Mouse (Mus musculus) CH12F3 (cell line): ENCODE measurements around the gene U2af1.

ENCODE experiments used
- in situ Hi-C: fragments of 300-500 bp; cut with MboI; formaldehyde crosslinking; loops from 2 replicates; pipeline ENCODE4 v1.14.3; 2020; ENCODE audit warnings: low sequenced_read_pairs

The U2af1 gene

DNA sequence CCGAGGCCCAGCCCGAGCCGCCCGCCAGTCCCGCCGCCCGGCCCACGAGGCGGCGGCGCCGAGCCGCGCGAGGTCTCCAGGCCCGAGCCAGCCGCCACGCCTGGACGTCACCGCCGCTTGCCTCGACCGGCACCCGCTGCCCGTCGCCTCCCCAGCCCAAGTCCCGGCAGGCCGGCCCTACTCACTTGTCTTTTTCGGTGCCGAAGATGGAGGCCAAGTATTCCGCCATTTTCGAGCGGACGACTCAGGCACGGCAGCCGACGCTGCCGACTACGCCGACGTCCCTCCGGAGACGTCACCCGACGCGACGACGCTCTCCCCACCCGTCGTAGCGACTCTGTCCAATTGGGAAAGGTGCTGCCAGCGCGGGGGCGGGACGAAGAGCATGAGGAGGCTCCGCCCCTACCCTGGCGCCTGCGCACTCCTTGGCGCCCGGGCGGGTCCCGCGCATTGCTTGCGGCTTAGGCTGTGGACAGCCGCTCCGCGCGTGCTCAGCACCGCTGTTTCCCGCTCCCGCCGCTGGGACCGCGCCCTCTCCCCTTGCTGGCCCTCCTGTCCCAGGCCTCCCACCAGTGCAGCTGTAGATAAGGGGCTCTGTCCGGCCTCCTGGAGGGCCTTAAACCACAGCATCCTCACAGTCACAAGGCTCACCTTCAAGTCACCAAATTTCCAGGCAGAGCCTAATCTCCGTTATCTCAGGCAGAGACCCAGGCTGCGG is at the start of gene U2af1:
Gene U2af1, minus strand, starts transcription at position 425 of the 718 bp plus-strand sequence.
- in situ Hi-C loops, result no loop called here

- in situ Hi-C loops, result no loop called here
Observed at GRCm38 (mm10) chr17:31705271-31706020, 46.8 kb upstream of the U2af1 start.

GRCm38 (mm10) chr17:31703276-31703980 is 44.7 kb upstream of the U2af1 start:
- in situ Hi-C loops, result no loop called here

DNA sequence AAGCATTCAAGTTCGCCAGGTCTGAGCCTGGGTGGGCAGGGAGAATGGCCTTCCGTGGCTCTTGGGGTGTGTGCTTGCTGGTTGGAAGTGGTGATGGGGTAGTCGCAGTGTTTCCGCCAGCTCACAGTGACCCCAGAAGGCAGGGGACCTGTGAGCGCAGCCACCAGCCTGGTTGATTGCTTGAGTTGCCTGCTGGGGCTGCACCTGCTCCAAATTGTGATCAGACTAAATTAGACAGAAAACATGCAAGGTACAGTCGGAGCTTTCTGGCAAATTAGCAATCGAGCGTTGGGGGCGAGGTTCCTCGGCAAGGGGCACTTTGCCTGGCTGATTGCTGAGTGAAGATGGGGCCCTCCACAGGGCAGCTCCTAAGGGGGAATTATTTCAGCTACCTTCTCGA is 39.7 kb upstream of the U2af1 start:
- in situ Hi-C loops, result loop anchor here (10.0 kb wide), 2 partner anchors 46 to 146 kb away; no protein-coding TSS in a partner anchor

GRCm38 (mm10) chr17:31695356-31695755 is 36.7 kb upstream of the U2af1 start:
- in situ Hi-C loops, result loop anchor here (10.0 kb wide), 2 partner anchors 49 to 149 kb away; no protein-coding TSS in a partner anchor

- in situ Hi-C loops, result loop anchor here (10.0 kb wide), 2 partner anchors 50 to 150 kb away; no protein-coding TSS in a partner anchor
Observed at GRCm38 (mm10) chr17:31694949-31695348, 36.3 kb upstream of the U2af1 start.

DNA sequence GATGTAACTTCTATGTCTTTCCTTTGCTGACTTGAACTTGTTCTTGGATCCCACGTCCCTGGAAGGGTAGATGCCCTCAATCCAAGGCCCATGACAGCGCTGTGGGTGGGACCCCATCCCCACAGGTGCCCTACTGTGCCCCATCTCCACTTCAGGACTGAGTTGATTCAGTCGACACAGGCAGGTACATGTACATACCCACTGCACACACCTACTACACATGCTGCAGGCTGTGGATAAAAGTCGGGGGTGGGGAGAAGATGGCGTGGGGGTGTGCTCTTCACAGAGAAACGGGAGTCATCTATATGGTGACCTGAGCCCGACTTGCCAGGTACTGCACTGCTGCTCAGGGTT is 35.3 kb upstream of the U2af1 start:
- in situ Hi-C loops, result loop anchor here (10.0 kb wide), 2 partner anchors 51 to 151 kb away; no protein-coding TSS in a partner anchor

- in situ Hi-C loops, result loop anchor here (10.0 kb wide), 2 partner anchors 51 to 151 kb away; no protein-coding TSS in a partner anchor
Observed at GRCm38 (mm10) chr17:31693330-31694022, 34.8 kb upstream of the U2af1 start.

GRCm38 (mm10) chr17:31692918-31693317 is 34.2 kb upstream of the U2af1 start:
- in situ Hi-C loops, result loop anchor here (10.0 kb wide), 2 partner anchors 52 to 152 kb away; no protein-coding TSS in a partner anchor

- in situ Hi-C loops, result loop anchor here (10.0 kb wide), 2 partner anchors 55 to 155 kb away; no protein-coding TSS in a partner anchor
Observed at GRCm38 (mm10) chr17:31689606-31690005, 30.9 kb upstream of the U2af1 start.

DNA sequence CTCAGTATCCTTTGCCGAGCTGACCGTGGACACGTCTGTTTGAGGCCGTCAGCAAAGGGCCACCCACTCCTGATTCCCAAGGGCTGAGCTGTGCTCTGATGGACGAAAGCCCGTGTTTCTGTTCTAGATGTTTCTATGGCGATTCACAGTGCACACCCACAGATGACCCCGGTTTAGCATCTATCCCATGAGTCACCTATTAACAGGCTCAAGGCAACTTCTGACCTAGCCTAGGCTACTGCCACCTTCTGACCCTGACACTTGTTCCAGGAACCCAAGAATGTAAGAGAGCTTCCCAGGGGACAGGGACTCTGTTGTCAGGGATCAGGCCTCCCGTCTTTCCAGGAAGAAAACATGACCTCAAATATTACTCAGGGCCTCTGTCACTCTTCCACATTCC is 29.4 kb upstream of the U2af1 start:
- in situ Hi-C loops, result no loop called here

DNA sequence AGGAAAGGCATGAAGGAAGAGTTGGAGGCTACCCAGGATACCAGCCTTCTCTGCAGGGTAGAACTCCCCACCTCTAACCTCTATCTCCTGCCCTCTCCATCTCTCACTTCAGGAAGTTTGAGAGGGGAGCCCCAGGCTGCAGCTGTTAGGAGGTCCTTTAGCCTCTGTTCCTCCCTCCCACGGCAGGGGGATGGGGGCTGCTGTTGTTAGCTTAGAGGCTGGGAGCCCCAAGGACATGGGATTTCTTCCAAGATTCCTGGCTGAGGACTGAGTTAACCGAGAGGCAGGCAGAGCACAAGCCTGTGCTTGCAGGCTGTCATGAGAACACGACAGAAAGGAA is 27.5 kb upstream of the U2af1 start:
- in situ Hi-C loops, result no loop called here

DNA sequence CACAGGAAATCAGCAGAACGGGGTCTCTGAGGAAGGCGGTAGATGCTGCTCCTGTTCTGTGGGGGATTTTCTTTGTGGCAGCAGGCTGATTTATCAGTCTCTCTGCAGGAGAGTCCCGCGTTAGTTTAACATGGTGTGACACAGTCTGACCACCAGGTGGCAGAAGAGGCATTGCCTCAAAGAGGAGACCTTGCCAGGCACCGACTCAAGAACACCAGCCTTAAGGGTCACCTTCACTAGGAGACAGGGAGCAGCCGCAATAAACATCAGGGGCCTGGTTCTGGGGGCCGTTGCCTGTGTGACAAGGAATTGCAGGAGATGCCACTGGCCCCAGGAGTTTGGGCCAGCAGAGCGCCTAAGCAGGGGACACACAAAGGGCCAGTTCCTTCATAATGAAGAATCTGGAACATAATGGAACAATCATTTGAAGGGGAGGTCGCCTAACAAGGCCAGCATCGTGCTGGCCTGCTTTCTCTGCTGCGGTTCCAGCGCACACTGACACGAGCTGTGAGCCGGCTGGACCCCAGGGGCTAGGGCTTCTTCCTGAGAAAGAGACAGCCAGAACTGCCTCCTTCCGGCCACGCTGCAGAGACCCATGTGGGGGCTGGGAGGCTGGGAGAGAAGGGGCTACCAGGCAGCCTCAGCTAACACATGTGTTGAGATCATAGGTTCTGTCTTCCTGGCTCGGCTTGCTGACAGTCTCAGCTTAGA is 27.0 kb upstream of the U2af1 start:
- in situ Hi-C loops, result no loop called here

- in situ Hi-C loops, result no loop called here
Observed at GRCm38 (mm10) chr17:31680450-31680849, 21.8 kb upstream of the U2af1 start.

- in situ Hi-C loops, result loop anchor here (5.0 kb wide), 1 partner anchor 345 kb away; no protein-coding TSS in a partner anchor
Observed at GRCm38 (mm10) chr17:31677507-31677906, 18.8 kb upstream of the U2af1 start, which contains the start of gene Cryaa. Gene Cryaa, plus strand, starts transcription at chr17:31677807.

- in situ Hi-C loops, result no loop called here
Observed at GRCm38 (mm10) chr17:31674426-31674825, 15.7 kb upstream of the U2af1 start.

- in situ Hi-C loops, result no loop called here
Observed at GRCm38 (mm10) chr17:31672279-31672678, 13.6 kb upstream of the U2af1 start.

DNA sequence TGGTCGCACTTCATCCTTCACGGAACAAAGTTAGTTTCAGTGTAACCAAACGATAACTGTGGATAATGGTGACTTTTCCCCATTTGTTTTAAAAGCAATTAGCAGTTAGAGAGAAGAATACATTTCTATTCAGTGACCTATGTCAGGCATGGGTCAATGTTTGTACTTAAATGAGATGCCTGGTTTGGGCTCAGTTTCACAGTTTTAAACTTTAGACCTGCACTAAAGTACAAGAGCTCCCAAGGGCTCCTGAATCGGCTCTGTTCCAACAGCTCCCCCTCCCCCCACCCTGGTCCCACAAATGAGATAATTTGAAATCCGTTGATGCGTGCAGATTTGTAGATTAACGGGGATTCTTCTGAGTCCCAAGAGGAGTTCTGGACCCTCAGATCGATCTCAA is 13.0 kb upstream of the U2af1 start:
- in situ Hi-C loops, result no loop called here

GRCm38 (mm10) chr17:31670163-31670562 is 11.5 kb upstream of the U2af1 start:
- in situ Hi-C loops, result no loop called here

DNA sequence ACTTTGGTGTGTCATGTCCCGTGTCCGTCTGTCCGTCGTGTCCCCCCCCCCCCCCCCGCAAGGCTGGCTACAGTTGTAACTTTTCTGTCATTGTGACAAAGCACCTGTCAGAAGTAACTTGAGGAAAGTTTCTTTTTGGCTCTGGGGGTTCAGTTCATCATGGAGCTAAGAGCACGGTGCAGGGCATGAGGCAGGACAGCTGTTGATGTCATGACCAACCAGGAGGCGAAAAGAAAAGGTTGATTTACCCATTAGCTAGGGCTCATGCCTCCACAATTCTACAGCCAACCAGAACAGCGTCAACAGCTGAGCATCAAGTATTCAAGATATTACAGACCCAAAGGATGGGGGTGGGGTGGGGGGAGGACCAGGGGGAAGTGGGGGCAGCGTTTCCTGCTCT is 9.6 kb upstream of the U2af1 start:
- in situ Hi-C loops, result loop anchor here (10.0 kb wide), 1 partner anchor 144 kb away; the partner anchor contains the start of gene Ndufv3
